Mouse (Mus musculus): ENCODE data around the gene Acad10.
A peak's percentile ranks its signal among the peaks of the same experiment; 100 is the strongest.
"Not testable (repeated sequence)": the region's sequence is repeated elsewhere in the genome, so short reads cannot be mapped to it uniquely, and the experiment has no call there.

GRCm38 (mm10) chr5:121631106-121631647 lies 29.1 kb downstream of the Acad10 start:
- TF ChIP-seq CTCF (IDR thresholded peaks at IDR 0.05), result peak; percentile 17; the same call in 1 of the 2 replicates
- not testable (repeated sequence) for TF ChIP-seq EP300 (IDR thresholded peaks at IDR 0.05)

All from lung, postnatal 0 days (tissue).